Mouse (Mus musculus) embryonic facial prominence, embryonic 10.5 days (tissue): Measurements from ENCODE around the gene Tef. TPM values are rescaled to one million over a fixed set of nuclear protein-coding genes. Genes with fewer than 3 reads are reported as not detected.

Experiments used
- DNase-seq: peaks from one replicate; pipeline ENCODE4 v3.0.0-alpha.2; 2017; ENCODE audit warnings: low spot score
- H3K27ac ChIP-seq: fragments of 300-500 bp; sonication (generic); replicated peaks from 2 replicates; pipeline ENCODE4 v1.5.1; 2016; ENCODE audit warnings: mild to moderate bottlenecking
- H3K27me3 ChIP-seq: fragments of 300-500 bp; sonication (generic); replicated peaks from 2 replicates; pipeline ENCODE4 v1.6.1; 2016; ENCODE audit warnings: low read depth, mild to moderate bottlenecking; ENCODE audit not compliant: poor library complexity, severe bottlenecking
- H3K36me3 ChIP-seq: fragments of 300-500 bp; sonication (generic); replicated peaks from 2 replicates; pipeline ENCODE4 v1.6.1; 2016; ENCODE audit warnings: mild to moderate bottlenecking, moderate library complexity
- H3K4me1 ChIP-seq: fragments of 300-500 bp; sonication (generic); 2 replicates; pipeline ENCODE4 v1.6.1; 2016
- H3K4me3 ChIP-seq: fragments of 300-500 bp; sonication (generic); 2 replicates; pipeline ENCODE4 v1.5.1; 2016; ENCODE audit warnings: mild to moderate bottlenecking, moderate library complexity
- H3K9me3 ChIP-seq: fragments of 300-500 bp; sonication (generic); 2 replicates; pipeline ENCODE4 v1.6.1; 2016; ENCODE audit warnings: mild to moderate bottlenecking
- WGBS: fragments of 180-500 bp; shearing (Covaris S2); methylation state at CpG from one replicate; pipeline ENCODE4 v1.1.7; 2016; 5-methylcytosine and 5-hydroxymethylcytosine counted together
- polyA plus RNA-seq: library from polyadenylated mRNA; unstranded; fragments of >200 nt; fragmentation: Nextera tagmentation; extraction: Ambion mirVana; gene quantifications from 2 replicates; pipeline ENCODE4 v1.2.1, GENCODE M21; 2016

Tef gene
- polyA plus RNA-seq, 1 experiment from 2014 or later, result 15.9 TPM

DNA sequence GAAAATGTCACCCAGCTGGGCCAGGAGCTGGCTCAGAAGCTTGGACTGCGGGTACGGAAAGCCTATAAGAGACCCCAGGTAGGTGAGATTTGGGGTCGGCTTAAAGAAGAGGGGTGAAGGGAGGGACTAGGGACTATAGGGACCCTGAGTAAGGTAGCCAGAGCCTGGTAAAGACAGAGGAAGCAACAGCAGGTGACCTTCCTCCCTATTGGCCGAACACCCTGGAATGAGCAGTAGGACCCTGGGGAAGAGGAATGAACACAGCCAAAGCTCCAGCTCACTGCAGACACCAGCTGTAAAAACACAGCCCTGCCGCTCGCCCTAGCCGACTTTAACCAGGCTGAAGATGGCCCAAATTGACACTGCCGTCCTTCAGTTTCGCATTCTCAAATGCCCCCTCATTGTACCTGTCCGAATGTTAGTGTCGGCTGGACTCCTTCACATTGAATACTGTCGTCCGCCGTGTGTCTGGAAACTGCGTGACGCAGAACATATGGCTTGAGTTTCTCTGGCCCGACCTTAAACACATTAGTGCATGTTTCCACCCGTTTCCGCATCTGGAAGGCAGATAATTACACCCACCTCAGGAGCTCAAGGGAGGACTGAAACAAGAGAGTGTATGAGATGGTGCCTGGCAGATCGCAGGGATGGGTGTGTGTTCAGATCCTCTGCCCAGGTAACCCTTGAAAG lies 29.6 kb upstream of the Tef start:
- H3K36me3 ChIP-seq, result peaks cover 99% of the 10 kb centered on the region
- H3K27ac ChIP-seq, result peak overlapping the region; percentile 16; the same call in 1 of the 2 replicates
- peak; percentile 65 for DNase-seq

DNA sequence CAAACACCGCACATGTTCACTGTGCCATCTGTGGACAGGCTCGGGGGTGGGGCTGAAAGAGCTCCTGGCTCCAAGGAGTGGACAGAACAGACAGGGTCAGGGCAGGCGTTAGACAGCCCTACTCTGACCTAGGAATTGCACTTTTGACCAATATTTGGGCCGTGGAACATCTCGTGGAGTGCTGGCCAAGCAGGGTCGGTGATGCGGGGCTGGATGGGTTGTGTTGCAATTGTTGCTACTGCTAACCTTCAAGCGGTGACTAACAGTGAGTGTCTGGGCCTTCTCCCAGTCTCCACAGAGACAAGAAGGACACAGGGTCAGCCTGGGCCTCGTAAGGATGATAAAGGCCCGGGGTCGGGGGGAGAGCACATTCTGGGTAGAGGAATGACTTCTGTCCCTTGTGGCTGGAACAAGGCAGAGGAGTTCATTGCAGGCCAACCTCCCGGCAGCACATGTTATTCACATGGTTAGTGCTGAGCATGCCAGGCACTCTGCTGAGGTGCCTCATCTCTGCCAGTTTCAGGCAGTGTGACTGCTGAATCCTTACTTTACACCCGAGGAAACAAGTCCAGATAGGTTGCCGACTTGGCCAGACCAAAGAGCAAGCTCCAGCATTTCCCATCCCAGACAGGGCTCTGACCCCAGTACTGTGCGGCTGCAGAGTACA lies 27.6 kb upstream of the Tef start:
- WGBS, result 88% methylated on average over 15 of the region's 15 CpGs
- Histone ChIP-seq H3K36me3 (peaks cover 99% of the 10 kb centered on the region), H3K9me3 (no peaks in the 10 kb centered on the region), H3K27ac (no peak overlapping the region), H3K4me3 (no peak overlapping the region), H3K4me1 (peaks cover 25% of the 10 kb centered on the region), H3K27me3 (no peaks in the 10 kb centered on the region)
- DNase-seq, result no peak

More for the DNA sequence above, 29.6 kb upstream of the Tef start:
- H3K27me3 ChIP-seq, result no peaks in the 10 kb centered on the region
- no peaks in the 10 kb centered on the region for H3K9me3 ChIP-seq
- H3K4me1 ChIP-seq, result peaks cover 31% of the 10 kb centered on the region
- no peak overlapping the region for H3K4me3 ChIP-seq
- WGBS, result 55% methylated on average over 20 of the region's 20 CpGs

DNA sequence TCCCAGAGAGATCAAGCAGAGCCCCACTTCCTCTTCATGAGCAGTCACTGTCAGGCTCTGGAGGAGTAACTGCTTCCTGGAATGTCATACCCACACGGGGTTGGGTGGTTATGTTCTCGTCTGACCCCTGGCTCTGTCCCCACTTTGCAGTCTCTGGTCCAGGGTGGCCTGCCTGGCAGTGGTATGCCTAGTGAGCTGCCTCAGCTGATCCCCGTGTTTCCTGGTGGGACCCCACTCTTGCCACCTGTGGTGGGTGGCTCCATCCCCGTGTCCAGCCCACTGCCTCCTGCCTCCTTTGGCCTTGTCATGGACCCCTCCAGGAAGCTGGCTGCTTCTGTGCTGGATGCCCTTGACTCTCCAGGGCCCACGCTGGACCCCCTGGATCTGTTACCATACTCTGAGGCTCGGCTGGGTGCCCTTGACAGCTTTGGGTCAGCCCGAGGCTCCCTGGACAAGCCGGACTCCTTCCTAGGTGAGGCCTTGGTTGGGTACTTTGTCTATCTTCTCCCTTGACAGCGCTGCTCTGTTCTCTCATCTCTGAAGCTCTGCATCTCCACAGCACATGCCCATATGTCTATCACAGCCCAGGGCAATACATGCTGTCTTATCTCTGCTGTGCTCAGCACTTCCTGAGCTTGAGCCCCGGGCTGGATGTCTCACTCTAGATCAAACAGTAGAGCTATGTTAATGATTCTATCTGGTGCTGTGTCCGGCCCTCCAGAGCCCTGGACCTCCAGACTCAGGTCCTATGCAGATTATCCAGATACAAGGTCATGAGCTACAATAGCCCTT lies 25.4 kb upstream of the Tef start:
- 89% methylated on average over 11 of the region's 11 CpGs for WGBS
- DNase-seq, result no peak
- H3K4me1 ChIP-seq, result peaks cover 20% of the 10 kb centered on the region
- no peak overlapping the region for H3K4me3 ChIP-seq
- H3K27ac ChIP-seq, result no peak overlapping the region
- H3K9me3 ChIP-seq, result no peaks in the 10 kb centered on the region
- H3K36me3 ChIP-seq, result peaks cover 100% of the 10 kb centered on the region
- no peaks in the 10 kb centered on the region for H3K27me3 ChIP-seq

DNA sequence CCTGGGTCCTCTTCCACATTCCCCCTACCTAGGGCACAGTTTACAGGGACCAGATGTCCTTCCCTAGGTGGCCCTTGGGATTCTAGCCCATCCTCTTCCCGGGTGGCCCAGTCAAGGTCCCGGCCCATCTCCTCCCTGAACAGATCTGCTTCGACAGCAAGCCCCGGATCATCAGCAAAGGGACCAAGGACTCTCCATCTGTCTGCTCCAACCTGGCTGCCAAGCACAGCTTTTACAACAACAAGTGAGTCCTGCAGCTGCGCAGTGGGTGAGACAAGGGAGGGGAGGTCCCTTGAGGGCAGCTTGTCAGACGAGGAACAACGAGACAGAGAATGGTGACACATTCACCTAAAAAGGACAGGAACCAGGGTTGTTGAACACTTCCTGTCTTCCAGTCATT lies 20.4 kb upstream of the Tef start:
- Histone ChIP-seq H3K4me1 (no peaks in the 10 kb centered on the region), H3K4me3 (no peak overlapping the region), H3K27me3 (no peaks in the 10 kb centered on the region), H3K36me3 (peaks cover 99% of the 10 kb centered on the region), H3K27ac (no peak overlapping the region), H3K9me3 (no peaks in the 10 kb centered on the region)
- no peak for DNase-seq
- WGBS, result 89% methylated on average over 7 of the region's 7 CpGs

DNA sequence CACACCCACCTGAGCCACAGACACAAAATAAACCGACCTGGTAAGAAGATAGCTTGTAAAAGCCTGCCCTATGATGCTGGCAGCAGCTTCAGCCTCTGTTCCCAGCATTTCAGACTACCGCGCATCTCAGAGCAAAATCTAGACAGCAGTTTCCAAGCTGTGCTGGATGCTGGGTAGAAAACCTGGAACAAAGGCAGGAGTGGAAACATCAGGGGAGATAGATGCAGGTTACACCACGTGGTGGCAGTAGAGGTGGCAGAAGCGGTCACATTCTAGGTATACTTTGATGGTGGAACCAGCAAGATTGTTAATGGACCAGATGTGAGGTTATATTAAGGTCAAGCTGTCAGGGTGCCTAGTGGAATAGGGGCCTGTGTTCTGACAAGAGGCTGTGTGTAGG lies 17.5 kb upstream of the Tef start:
- no peak overlapping the region for H3K27ac ChIP-seq
- WGBS, result 78% methylated on average over 5 of the region's 5 CpGs
- peaks cover 99% of the 10 kb centered on the region for H3K36me3 ChIP-seq

DNA sequence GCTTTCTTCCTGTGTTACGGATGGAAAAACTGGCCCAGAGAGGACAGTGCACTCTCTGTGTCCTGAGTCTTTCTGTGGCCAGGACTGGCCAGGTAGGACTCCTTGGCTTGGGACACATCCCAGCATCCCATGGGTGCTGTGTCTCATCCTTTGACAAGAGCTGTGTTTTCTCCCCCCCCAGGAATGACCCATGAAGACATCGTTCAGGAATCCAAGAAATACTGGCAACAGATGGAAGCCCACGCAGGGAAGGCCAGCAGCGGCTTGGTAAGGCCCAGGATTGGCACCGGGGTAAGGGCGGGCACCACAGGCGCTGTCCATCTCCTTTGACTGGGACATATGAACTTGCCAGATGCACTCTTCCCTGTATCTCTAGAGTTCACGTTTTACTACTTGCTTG lies 16.5 kb upstream of the Tef start:
- no peak for DNase-seq
- H3K9me3 ChIP-seq, result no peaks in the 10 kb centered on the region
- 95% methylated on average over 8 of the region's 8 CpGs for WGBS
- no peaks in the 10 kb centered on the region for H3K27me3 ChIP-seq
- H3K36me3 ChIP-seq, result peaks cover 99% of the 10 kb centered on the region
- no peak overlapping the region for H3K4me3 ChIP-seq
- H3K27ac ChIP-seq, result no peak overlapping the region
- no peaks in the 10 kb centered on the region for H3K4me1 ChIP-seq

More for the DNA sequence above, 17.5 kb upstream of the Tef start:
- H3K9me3 ChIP-seq, result no peaks in the 10 kb centered on the region
- no peaks in the 10 kb centered on the region for H3K4me1 ChIP-seq
- peak; percentile 27 for DNase-seq
- no peak overlapping the region for H3K4me3 ChIP-seq
- no peaks in the 10 kb centered on the region for H3K27me3 ChIP-seq

DNA sequence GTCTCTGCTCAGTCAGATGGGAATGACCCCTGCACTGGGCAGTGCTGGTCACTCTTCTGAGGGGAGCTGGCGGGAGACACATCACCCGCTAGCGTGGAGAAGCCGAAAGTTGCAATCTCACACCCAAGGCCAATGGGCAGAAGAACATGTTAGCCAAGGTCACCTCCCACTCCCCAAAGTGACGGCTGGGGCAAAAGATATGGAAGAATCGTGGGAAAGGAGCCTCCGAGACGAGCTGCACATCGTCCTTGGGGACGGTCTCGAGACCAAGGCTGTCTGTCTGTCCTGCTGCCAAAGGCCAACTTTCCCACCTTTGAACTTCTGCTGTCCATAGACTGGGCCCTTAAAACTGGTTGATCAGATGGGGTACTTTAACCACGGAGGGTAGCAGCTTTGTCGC lies 14.7 kb upstream of the Tef start:
- Histone ChIP-seq H3K4me3 (no peak overlapping the region), H3K27me3 (no peaks in the 10 kb centered on the region), H3K4me1 (no peaks in the 10 kb centered on the region), H3K9me3 (no peaks in the 10 kb centered on the region), H3K27ac (no peak overlapping the region), H3K36me3 (peaks cover 99% of the 10 kb centered on the region)
- 95% methylated on average over 13 of the region's 13 CpGs for WGBS
- no peak for DNase-seq

DNA sequence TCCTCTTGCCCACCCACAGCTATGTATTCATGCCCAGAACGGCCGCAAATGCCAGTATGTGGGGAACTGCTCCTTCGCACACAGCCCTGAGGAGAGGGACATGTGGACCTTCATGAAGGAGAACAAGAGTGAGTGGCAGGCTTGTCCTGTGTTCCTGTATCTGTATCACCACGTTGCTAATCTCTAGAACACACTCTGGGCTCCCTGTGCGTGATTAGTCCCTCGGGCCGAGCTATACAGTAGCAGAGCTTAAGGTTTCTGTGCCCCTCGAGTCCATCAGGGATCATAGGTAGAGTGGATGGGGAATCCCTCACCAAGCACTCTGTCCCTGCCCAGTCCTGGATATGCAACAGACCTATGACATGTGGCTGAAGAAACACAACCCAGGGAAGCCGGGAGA lies 9.8 kb upstream of the Tef start:
- no peak for DNase-seq
- 96% methylated on average over 9 of the region's 9 CpGs for WGBS
- Histone ChIP-seq H3K4me1 (0 out of 2 replicates have a peak, but pooled peaks cover 3% of the 10 kb centered on the region), H3K36me3 (peaks cover 89% of the 10 kb centered on the region), H3K9me3 (no peaks in the 10 kb centered on the region), H3K27ac (no peak overlapping the region), H3K4me3 (no peak overlapping the region), H3K27me3 (no peaks in the 10 kb centered on the region)

DNA sequence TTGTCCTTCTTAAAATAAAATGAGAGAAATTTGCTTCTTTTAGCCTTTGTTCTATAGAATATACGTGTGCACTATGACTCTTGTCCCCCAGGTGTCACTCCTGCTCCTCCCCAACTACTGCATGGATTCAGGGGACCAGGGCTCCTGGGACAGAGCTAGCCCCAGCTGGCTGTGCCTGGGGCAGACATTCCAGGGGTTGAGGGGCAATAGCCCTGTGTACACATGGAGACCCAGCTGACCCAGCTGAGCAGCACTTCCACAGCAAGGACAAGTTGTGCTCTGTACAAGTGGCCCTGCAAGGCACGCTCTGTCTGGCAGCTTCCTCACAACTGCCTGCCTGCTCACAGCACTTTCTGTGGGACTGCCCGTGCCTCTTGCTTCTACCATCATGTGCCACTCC lies 6.0 kb upstream of the Tef start:
- H3K4me3 ChIP-seq, result no peak overlapping the region
- no peak overlapping the region for H3K27ac ChIP-seq
- no peaks in the 10 kb centered on the region for H3K27me3 ChIP-seq
- H3K36me3 ChIP-seq, result peaks cover 61% of the 10 kb centered on the region
- peak; percentile 32 for DNase-seq
- 62% methylated on average over 3 of the region's 3 CpGs for WGBS
- 0 out of 2 replicates have a peak, but pooled peaks cover 3% of the 10 kb centered on the region for H3K4me1 ChIP-seq
- H3K9me3 ChIP-seq, result no peaks in the 10 kb centered on the region

DNA sequence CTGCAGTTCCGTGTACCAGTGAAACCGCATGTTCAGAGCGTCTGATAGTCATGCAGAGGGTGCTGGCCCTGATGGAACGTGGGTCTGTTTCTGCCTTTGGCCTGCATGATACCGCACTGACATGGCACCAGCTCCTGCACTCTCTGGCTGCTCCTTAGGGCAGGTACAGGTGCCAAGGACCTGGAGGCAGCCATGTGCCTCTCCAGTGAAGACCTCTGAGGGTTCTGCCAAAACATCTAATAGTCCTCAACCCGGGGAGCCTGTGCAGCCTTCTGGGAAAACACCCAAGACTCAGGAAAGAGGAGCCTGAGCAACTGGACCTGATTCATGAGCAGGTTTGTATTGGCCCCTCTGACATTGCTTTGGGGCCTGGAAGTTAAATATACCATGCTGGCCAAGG lies 4.4 kb upstream of the Tef start:
- peaks cover 44% of the 10 kb centered on the region for H3K36me3 ChIP-seq
- DNase-seq, result no peak
- H3K27me3 ChIP-seq, result peaks cover 4% of the 10 kb centered on the region; the same call in 1 of the 2 replicates
- no peaks in the 10 kb centered on the region for H3K9me3 ChIP-seq
- WGBS, result 93% methylated on average over 6 of the region's 6 CpGs
- no peak overlapping the region for H3K27ac ChIP-seq
- H3K4me3 ChIP-seq, result no peak overlapping the region
- peaks cover 13% of the 10 kb centered on the region for H3K4me1 ChIP-seq

DNA sequence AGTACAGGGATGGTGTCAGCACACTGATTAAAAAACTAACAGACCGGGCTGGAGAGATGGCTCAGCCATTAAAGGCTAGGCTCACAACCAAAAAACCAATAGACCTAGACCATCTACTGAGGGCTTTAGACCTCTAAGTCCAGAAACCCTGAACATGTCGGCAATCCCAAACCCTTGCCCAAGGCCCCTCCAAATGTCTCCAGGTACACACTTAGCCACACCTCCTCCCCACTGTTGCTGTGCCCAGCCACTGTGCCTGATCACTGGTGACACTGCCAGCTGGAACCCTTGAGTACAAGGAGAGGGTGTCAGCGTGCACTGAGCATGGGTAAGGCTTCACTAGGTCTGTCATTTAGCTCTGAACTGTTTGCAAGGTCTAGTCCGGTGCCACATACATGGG lies 3.8 kb upstream of the Tef start:
- 90% methylated on average over 4 of the region's 4 CpGs for WGBS
- peaks cover 17% of the 10 kb centered on the region for H3K4me1 ChIP-seq

DNA sequence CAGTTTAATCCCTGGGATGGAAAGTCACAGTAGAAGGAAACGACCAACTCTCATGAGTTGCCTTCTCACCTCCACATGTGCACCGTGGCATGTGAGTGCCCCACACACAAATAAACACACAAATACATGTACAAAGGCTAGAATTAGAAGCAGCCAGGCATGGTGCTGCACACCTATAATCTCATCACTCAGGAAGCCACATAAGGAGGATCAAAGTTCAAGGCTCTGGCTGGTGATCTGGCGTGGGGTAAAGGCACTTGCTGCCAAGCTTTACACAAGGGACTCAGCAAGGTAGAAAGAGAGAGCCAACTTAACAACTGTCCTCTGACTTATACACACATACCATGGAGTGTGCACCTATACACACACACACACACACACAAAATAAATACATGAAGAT lies 1.8 kb upstream of the Tef start:
- Histone ChIP-seq H3K9me3 (no peaks in the 10 kb centered on the region), H3K36me3 (peaks cover 20% of the 10 kb centered on the region), H3K4me1 (peaks cover 23% of the 10 kb centered on the region), H3K27me3 (peaks cover 11% of the 10 kb centered on the region; the same call in 1 of the 2 replicates), H3K27ac (no peak overlapping the region), H3K4me3 (no peak overlapping the region)
- no peak for DNase-seq
- 78% methylated on average over 3 of the region's 3 CpGs for WGBS

More for the DNA sequence above, 3.8 kb upstream of the Tef start:
- no peaks in the 10 kb centered on the region for H3K9me3 ChIP-seq
- peaks cover 10% of the 10 kb centered on the region; the same call in 1 of the 2 replicates for H3K27me3 ChIP-seq
- H3K27ac ChIP-seq, result no peak overlapping the region
- no peak for DNase-seq
- H3K36me3 ChIP-seq, result peaks cover 39% of the 10 kb centered on the region
- no peak overlapping the region for H3K4me3 ChIP-seq
